Mouse (Mus musculus) stomach, postnatal 0 days (tissue): ENCODE measurements around the gene Csk.

Experiments used
- CTCF ChIP-seq: IDR thresholded peaks from 2 replicates; pipeline ENCODE4 v1.5.1; 2016; ENCODE audit warnings: antibody characterized with exemption, low read depth, mild to moderate bottlenecking, moderate library complexity
- EP300 ChIP-seq: optimal IDR thresholded peaks from 2 replicates; pipeline ENCODE3; 2016; ENCODE audit warnings: antibody characterized with exemption

GRCm38 (mm10) chr9:57617556-57618169 lies 35.8 kb downstream of the Csk start:
- TF ChIP-seq CTCF (no peak), EP300 (no peak)
